Mouse (Mus musculus) neural tube, embryonic 15.5 days (tissue): ENCODE measurements around the gene Nkd1. TPM values are rescaled to one million over a fixed set of nuclear protein-coding genes. Genes with fewer than 3 reads are reported as not detected.

ENCODE experiments used
- ATAC-seq: fragments of 200-750 bp; cut with Nextera tagmentation; 2 replicates; pipeline ENCODE4 v1.8.0; 2017; ENCODE audit warnings: mild to moderate bottlenecking, moderate TSS enrichment, moderate library complexity; ENCODE audit not compliant: low FRiP score
- H3K27ac ChIP-seq: fragments of 300-500 bp; sonication (generic); replicated peaks from 2 replicates; pipeline ENCODE4 v1.5.1; 2015; ENCODE audit warnings: mild to moderate bottlenecking, inconsistent platforms
- H3K27me3 ChIP-seq: fragments of 300-500 bp; sonication (generic); replicated peaks from 2 replicates; pipeline ENCODE4 v1.6.1; 2015; ENCODE audit warnings: inconsistent platforms
- H3K36me3 ChIP-seq: fragments of 300-500 bp; sonication (generic); 2 replicates; pipeline ENCODE4 v1.6.1; 2015; ENCODE audit warnings: inconsistent platforms
- H3K4me1 ChIP-seq: fragments of 300-500 bp; sonication (generic); 2 replicates; pipeline ENCODE4 v1.6.1; 2015; ENCODE audit warnings: inconsistent platforms
- H3K4me2 ChIP-seq: fragments of 300-500 bp; sonication (generic); 2 replicates; pipeline ENCODE4 v1.6.1; 2015; ENCODE audit warnings: inconsistent platforms, mild to moderate bottlenecking, moderate library complexity
- H3K4me3 ChIP-seq: fragments of 300-500 bp; sonication (generic); replicated peaks from 2 replicates; pipeline ENCODE4 v1.5.1; 2015; ENCODE audit warnings: mild to moderate bottlenecking, inconsistent platforms
- H3K9ac ChIP-seq: fragments of 300-500 bp; sonication (generic); replicated peaks from 2 replicates; pipeline ENCODE4 v1.6.1; 2015; ENCODE audit warnings: mild to moderate bottlenecking, inconsistent platforms
- H3K9me3 ChIP-seq: fragments of 300-500 bp; sonication (generic); replicated peaks from 2 replicates; pipeline ENCODE4 v1.6.1; 2016; ENCODE audit warnings: inconsistent platforms
- WGBS: fragments of 180-500 bp; shearing (Covaris S2); methylation state at CpG from one replicate; pipeline ENCODE4 v1.1.7; 2015; ENCODE audit warnings: mixed read lengths; 5-methylcytosine and 5-hydroxymethylcytosine counted together
- polyA plus RNA-seq: library from polyadenylated mRNA; unstranded; fragments of >200 nt; fragmentation: Nextera tagmentation; extraction: Ambion mirVana; gene quantifications from 2 replicates; pipeline ENCODE4 v1.2.1, GENCODE M21; 2015

Gene Nkd1
- polyA plus RNA-seq, 1 experiment from 2014 or later = 40.2 TPM

DNA sequence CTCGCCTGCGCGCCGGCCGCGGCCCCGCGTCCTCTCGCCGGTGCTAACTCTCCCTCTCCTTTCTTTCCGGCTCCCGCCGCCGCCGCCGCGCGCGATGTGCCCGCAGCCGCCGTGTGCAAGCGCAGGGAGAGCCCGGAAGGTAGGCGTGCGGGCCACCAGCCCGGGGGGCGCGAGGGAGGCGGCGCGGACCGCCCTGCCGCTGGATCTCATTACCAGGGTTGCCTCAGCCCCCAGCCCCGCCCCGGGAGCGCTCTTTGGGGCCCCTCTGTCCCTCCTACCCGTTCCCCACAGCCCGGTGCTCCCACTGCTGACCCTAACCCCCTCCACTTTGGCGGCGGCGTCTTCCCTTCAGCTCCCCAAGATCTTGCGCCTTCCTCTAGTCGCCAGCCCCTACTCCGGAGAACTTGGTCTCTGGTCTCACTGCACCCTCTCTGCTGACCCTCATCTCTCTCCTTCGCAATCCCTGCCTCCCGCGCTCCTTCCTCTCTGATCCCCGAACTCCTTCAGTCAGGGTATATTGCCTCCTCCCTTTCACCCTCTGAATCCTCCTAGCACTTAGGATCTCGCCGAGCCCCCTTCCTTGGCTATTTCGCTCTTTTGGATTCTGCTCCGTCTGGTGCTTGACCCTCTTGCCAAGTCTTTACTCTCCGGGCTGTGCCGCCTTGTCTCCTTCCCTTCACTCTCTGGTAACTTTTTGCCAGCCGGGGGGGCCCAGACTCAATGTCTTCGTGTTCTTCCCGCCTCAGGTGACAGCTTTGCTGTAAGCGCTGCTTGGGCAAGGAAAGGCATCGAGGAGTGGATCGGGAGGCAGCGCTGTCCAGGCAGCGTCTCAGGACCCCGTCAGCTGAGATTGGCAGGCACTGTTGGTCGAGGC lies 624 bp downstream of the Nkd1 start:
- peak overlapping the region; percentile 73 for H3K9ac ChIP-seq
- under 1% methylated on average over 47 of the region's 65 CpGs for WGBS
- peak; percentile 48 for ATAC-seq
- no peaks in the 10 kb centered on the region for H3K36me3 ChIP-seq
- H3K4me3 ChIP-seq = peak overlapping the region; percentile 77
- no peaks in the 10 kb centered on the region for H3K9me3 ChIP-seq
- H3K4me2 ChIP-seq = peak overlapping the region; percentile 99
- peaks cover 7% of the 10 kb centered on the region; the same call in 1 of the 2 replicates for H3K27me3 ChIP-seq
- peaks cover 48% of the 10 kb centered on the region for H3K4me1 ChIP-seq
- peak overlapping the region; percentile 72 for H3K27ac ChIP-seq

DNA sequence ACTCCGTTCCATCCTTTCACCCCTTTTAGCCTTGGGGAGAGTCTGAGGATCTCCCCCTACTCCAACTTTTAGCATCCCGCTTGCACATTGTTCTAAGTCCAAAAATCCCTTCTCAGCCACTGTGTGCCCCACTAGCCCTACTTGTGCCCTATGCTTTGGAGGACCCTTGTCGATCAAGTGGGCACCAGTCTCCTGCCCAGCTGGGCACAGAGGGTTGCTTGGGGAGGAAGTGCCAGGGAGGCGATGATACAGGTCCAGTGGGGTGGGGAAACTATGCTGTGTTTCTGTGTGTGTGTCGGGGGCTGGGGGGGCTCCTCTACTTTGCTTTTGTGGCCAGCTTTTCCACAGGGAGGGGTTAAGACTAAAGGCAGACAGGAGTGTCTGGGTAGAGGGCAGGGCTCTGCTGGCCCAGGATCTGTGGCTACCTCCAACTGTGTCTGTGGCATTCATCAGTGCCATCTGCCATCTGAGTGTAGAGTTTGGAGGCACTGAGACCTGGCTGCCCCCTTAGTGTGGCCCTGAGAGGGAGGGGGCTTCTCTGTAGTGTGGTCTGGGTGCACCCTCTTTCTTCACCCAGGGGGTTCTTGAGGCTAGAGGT lies 1.4 kb downstream of the Nkd1 start:
- peak overlapping the region; percentile 73 for H3K9ac ChIP-seq
- H3K27me3 ChIP-seq = peaks cover 7% of the 10 kb centered on the region; the same call in 1 of the 2 replicates
- H3K9me3 ChIP-seq = no peaks in the 10 kb centered on the region
- 18% methylated on average over 5 of the region's 5 CpGs for WGBS
- H3K4me1 ChIP-seq = peaks cover 51% of the 10 kb centered on the region
- no peak overlapping the region for H3K27ac ChIP-seq
- H3K4me2 ChIP-seq = peak overlapping the region; percentile 99
- no peaks in the 10 kb centered on the region for H3K36me3 ChIP-seq
- ATAC-seq = no peak
- H3K4me3 ChIP-seq = peak overlapping the region; percentile 77

DNA sequence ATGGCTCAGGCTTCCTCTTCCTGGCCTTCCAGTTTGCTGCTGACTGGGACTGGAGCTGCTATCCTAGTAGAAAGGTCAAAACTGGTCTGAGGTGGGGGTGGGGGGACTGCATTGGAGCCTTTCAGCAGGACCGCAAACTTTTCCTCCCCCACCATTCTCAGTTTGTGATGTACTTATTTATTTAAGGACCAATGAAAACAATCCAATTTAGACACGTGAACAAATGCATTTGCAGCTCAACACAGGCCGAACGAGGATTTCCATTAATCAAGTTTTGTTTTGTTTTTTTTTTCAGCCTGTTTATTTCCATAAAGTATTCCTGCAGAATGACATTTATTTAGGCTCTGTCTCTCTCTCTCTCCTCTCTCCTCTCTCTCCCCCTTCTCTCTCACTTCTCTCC lies 2.5 kb downstream of the Nkd1 start:
- Histone ChIP-seq H3K36me3 (no peaks in the 10 kb centered on the region), H3K4me3 (peak overlapping the region; percentile 77), H3K9ac (0 out of 2 replicates have a peak overlapping the region, but pooled peaks have one; percentile 5), H3K9me3 (no peaks in the 10 kb centered on the region), H3K27ac (no peak overlapping the region), H3K4me2 (peak overlapping the region; percentile 99), H3K4me1 (peaks cover 51% of the 10 kb centered on the region), H3K27me3 (peaks cover 7% of the 10 kb centered on the region; the same call in 1 of the 2 replicates)
- no peak for ATAC-seq
- WGBS = 27% methylated on average over 4 of the region's 4 CpGs

GRCm38 (mm10) chr8:88524132-88524531 lies 3.0 kb downstream of the Nkd1 start:
- Histone ChIP-seq H3K4me3 (no peak overlapping the region), H3K27me3 (peaks cover 6% of the 10 kb centered on the region; the same call in 1 of the 2 replicates), H3K9ac (no peak overlapping the region), H3K27ac (no peak overlapping the region), H3K36me3 (no peaks in the 10 kb centered on the region), H3K4me1 (peaks cover 51% of the 10 kb centered on the region), H3K4me2 (peak overlapping the region; percentile 99), H3K9me3 (no peaks in the 10 kb centered on the region)
- WGBS = 22% methylated on average over 4 of the region's 4 CpGs
- no peak for ATAC-seq

DNA sequence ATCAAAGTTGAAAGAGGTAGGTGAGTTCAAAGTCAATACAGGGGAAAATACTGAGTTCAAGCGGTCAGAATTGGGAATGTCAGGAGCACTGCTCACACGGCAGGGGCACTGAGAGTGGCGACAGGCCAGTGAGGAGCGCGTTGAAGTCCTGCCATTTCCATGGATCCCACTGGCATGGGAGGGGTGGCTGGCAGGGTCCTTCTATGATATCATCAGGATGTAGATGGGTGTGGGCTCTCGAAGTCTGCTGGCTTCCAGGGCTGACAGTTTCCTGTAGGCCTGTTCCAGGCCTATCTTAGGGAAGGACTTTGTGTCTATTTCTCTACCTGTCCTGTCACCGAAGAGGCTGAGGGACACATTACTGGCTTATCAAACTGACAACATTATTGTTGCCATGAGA lies 3.7 kb downstream of the Nkd1 start:
- WGBS = 65% methylated on average over 7 of the region's 7 CpGs
- Histone ChIP-seq H3K27me3 (no peaks in the 10 kb centered on the region), H3K4me3 (no peak overlapping the region), H3K9ac (no peak overlapping the region), H3K9me3 (no peaks in the 10 kb centered on the region), H3K4me2 (peak overlapping the region; percentile 99; the same call in 1 of the 2 replicates), H3K4me1 (peaks cover 51% of the 10 kb centered on the region), H3K27ac (no peak overlapping the region), H3K36me3 (no peaks in the 10 kb centered on the region)
- ATAC-seq = no peak

- 71% methylated on average over 5 of the region's 5 CpGs for WGBS
- Histone ChIP-seq H3K27ac (no peak overlapping the region), H3K9me3 (no peaks in the 10 kb centered on the region), H3K4me2 (no peak overlapping the region), H3K4me3 (no peak overlapping the region), H3K36me3 (no peaks in the 10 kb centered on the region), H3K4me1 (peaks cover 44% of the 10 kb centered on the region), H3K9ac (no peak overlapping the region), H3K27me3 (no peaks in the 10 kb centered on the region)
- no peak for ATAC-seq
Observed at GRCm38 (mm10) chr8:88526296-88526695, 5.1 kb downstream of the Nkd1 start.

GRCm38 (mm10) chr8:88528186-88528585 lies 7.0 kb downstream of the Nkd1 start:
- no peak for ATAC-seq
- Histone ChIP-seq H3K4me1 (peaks cover 27% of the 10 kb centered on the region), H3K9me3 (no peaks in the 10 kb centered on the region)

GRCm38 (mm10) chr8:88529798-88530197 lies 8.6 kb downstream of the Nkd1 start:
- H3K36me3 ChIP-seq = no peaks in the 10 kb centered on the region
- H3K27ac ChIP-seq = no peak overlapping the region
- no peak overlapping the region for H3K4me2 ChIP-seq
- peaks cover 12% of the 10 kb centered on the region for H3K4me1 ChIP-seq
- no peak overlapping the region for H3K4me3 ChIP-seq
- no peaks in the 10 kb centered on the region for H3K27me3 ChIP-seq
- WGBS = 88% methylated on average over 4 of the region's 4 CpGs
- ATAC-seq = no peak
- no peaks in the 10 kb centered on the region for H3K9me3 ChIP-seq
- no peak overlapping the region for H3K9ac ChIP-seq

More at GRCm38 (mm10) chr8:88528186-88528585, 7.0 kb downstream of the Nkd1 start:
- no peak overlapping the region for H3K4me2 ChIP-seq
- H3K36me3 ChIP-seq = no peaks in the 10 kb centered on the region
- no peak overlapping the region for H3K9ac ChIP-seq
- H3K27me3 ChIP-seq = no peaks in the 10 kb centered on the region
- no peak overlapping the region for H3K4me3 ChIP-seq
- 87% methylated on average over 9 of the region's 9 CpGs for WGBS
- H3K27ac ChIP-seq = no peak overlapping the region

- H3K4me3 ChIP-seq = no peak overlapping the region
- ATAC-seq = no peak
- H3K9me3 ChIP-seq = no peaks in the 10 kb centered on the region
- WGBS = 19% methylated on average over 2 of the region's 2 CpGs
- no peak overlapping the region for H3K4me2 ChIP-seq
- H3K9ac ChIP-seq = no peak overlapping the region
- H3K27ac ChIP-seq = no peak overlapping the region
- peaks cover 26% of the 10 kb centered on the region for H3K4me1 ChIP-seq
- H3K36me3 ChIP-seq = no peaks in the 10 kb centered on the region
- no peaks in the 10 kb centered on the region for H3K27me3 ChIP-seq
Observed at GRCm38 (mm10) chr8:88537081-88537480, 15.9 kb downstream of the Nkd1 start.

- Histone ChIP-seq H3K9ac (no peak overlapping the region), H3K9me3 (no peaks in the 10 kb centered on the region), H3K4me1 (peaks cover 26% of the 10 kb centered on the region), H3K27me3 (no peaks in the 10 kb centered on the region), H3K4me3 (no peak overlapping the region), H3K27ac (peak overlapping the region; percentile 19; the same call in 1 of the 2 replicates), H3K4me2 (no peak overlapping the region), H3K36me3 (no peaks in the 10 kb centered on the region)
- WGBS = 49% methylated on average over 19 of the region's 19 CpGs
- no peak for ATAC-seq
Observed at GRCm38 (mm10) chr8:88537998-88538975, 17.1 kb downstream of the Nkd1 start.

DNA sequence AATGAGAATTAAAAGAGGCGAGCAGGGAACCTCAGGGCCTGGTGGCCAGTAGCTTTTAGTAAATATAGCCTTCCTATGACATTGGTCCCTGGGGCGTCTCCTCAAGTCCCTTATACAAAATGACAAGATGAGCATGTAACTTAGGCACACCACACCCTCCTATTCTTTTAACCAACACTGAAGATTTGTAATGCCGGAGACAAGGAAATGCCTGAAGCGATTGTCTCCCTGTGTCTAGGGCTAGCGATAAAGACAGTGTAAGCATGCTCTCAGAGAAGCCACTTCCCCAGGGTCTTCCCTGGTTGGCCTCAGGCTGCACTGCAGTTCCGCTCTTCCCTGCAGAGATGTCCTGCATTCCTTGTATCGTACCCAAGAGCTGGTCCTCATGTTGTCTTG lies 17.8 kb downstream of the Nkd1 start:
- peaks cover 26% of the 10 kb centered on the region for H3K4me1 ChIP-seq
- no peak overlapping the region for H3K4me2 ChIP-seq
- H3K36me3 ChIP-seq = no peaks in the 10 kb centered on the region
- H3K9ac ChIP-seq = no peak overlapping the region
- WGBS = 88% methylated on average over 7 of the region's 7 CpGs
- no peaks in the 10 kb centered on the region for H3K27me3 ChIP-seq
- H3K4me3 ChIP-seq = no peak overlapping the region
- ATAC-seq = no peak
- no peak overlapping the region for H3K27ac ChIP-seq
- no peaks in the 10 kb centered on the region for H3K9me3 ChIP-seq
